Mouse (Mus musculus): ENCODE measurements at regions not wholly inside any gene's neighbourhood (a gene's known extent, or its start where the extent isn't known, plus 50 kb on each side); places are given as distances from the start of the nearest gene placed in this dataset.
A peak's percentile ranks its signal among the peaks of the same experiment; 100 is the strongest.

DNA sequence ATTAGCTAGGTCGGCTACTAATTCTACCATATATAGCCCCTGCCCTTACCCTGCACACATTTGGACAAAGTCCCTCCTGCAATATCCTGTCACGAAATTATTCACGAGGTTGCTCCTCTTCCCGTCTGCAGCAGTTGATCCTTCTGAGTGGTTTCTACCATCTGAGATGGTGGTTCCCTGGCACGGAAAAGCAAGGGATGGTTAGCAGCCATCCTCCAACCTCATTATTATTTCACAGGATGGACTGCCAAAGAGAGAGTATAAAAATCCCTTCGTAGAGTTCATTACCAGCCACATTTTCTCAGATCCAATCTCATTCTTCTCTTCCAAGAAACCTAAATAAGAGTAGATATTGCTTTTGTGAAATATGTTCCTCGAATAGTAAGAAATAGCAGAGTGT, 272.2 kb downstream of the Spry2 start:
- TF ChIP-seq POLR2A (IDR thresholded peaks at IDR 0.05; ENCODE audit: borderline replicate concordance, extremely low read depth, insufficient read depth, insufficient read length, poor library complexity, severe bottlenecking) (no peak), CTCF (IDR thresholded peaks at IDR 0.05; ENCODE audit: borderline replicate concordance, extremely low read depth, insufficient read depth, insufficient read length) (no peak)
- peak; percentile 24 for DNase-seq (ENCODE audit: low read depth)

DNA sequence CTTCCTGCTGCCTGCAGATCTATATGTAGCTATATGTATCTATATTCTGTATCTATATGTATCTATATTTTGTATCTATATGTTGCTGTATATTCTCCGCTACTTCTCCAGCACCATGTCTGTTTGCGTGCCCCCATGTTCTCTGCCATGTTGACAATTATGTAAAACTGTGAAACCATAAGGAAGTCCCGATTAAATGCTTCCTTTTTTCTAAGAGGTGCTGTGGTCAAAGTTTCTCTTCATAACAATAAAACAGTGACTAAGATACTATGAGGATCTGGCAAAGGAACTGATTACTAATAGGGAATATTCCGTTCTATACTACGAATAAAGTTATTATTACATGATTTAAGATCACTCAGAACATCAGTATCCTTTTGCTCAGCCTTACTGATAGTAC, 274.5 kb downstream of the Spry2 start:
- DNase-seq (ENCODE audit: low read depth), result no peak
- no peak for TF ChIP-seq CTCF (IDR thresholded peaks at IDR 0.05; ENCODE audit: borderline replicate concordance, extremely low read depth, insufficient read depth, insufficient read length)
- TF ChIP-seq POLR2A (IDR thresholded peaks at IDR 0.05; ENCODE audit: borderline replicate concordance, extremely low read depth, insufficient read depth, insufficient read length, poor library complexity, severe bottlenecking), result no peak

DNA sequence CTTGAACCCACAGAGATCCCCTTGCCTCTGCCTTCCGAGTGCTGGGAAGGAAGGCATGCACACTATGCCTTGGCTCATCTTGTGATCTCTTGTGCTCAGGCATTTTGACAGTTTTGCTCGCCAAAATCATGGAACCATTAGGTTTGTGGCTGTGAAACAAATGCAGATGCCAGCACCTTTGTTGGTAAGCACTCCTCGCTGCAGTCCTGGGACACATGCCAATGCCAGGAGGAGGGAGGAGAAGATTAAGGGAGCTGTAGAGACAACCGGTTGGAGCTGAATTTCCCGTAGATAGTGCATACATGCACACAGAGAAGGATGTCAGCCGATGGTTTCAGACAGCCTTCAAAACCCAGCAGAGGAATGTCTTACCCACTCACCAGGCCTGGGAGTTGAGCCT, 275.5 kb downstream of the Spry2 start:
- TF ChIP-seq POLR2A (IDR thresholded peaks at IDR 0.05; ENCODE audit: borderline replicate concordance, extremely low read depth, insufficient read depth, insufficient read length, poor library complexity, severe bottlenecking) (no peak), CTCF (IDR thresholded peaks at IDR 0.05; ENCODE audit: borderline replicate concordance, extremely low read depth, insufficient read depth, insufficient read length) (no peak)
- peak; percentile 87 for DNase-seq (ENCODE audit: low read depth)

DNA sequence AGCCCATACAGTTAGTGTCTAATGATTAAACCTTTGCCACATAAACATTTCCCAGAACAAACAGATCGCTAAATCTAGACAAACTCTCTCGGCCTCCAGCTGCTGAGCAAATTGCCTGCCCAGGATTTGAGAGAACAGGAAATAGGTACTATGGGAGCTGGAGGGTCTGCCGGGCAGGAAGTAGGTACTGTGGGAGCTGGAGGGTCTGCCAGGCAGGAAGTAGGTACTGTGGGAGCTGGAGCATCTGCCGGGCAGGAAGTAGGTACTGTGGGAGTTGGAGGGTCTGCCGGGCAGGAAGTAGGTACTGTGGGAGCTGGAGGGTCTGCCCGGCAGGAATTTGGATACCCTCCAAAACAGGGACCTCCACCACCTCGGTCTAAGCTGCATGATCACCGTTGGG, 277.2 kb downstream of the Spry2 start:
- DNase-seq (ENCODE audit: low read depth), result no peak
- TF ChIP-seq CTCF (IDR thresholded peaks at IDR 0.05; ENCODE audit: borderline replicate concordance, extremely low read depth, insufficient read depth, insufficient read length), result no peak
- no peak for TF ChIP-seq POLR2A (IDR thresholded peaks at IDR 0.05; ENCODE audit: borderline replicate concordance, extremely low read depth, insufficient read depth, insufficient read length, poor library complexity, severe bottlenecking)

DNA sequence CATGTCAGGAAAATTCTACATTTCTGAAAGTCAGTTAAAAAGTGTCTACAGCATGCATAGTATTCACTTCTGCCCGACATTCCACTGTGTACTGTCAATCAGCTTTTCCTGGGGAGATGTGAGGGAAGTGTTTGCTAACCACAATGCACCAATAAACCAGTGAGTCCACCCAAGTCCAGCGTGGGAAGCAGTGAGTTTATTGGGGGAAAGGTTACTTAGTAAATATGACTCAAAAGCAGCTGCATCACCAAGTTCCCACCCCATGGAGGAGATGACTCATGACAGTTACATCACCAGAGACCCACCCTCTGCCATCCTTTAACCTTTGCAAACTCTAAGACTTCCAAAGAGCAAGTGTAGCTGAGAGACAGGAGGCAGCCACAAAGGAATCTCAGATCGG, 280.9 kb downstream of the Spry2 start:
- no peak for DNase-seq (ENCODE audit: low read depth)
- TF ChIP-seq POLR2A (IDR thresholded peaks at IDR 0.05; ENCODE audit: borderline replicate concordance, extremely low read depth, insufficient read depth, insufficient read length, poor library complexity, severe bottlenecking), result no peak

DNA sequence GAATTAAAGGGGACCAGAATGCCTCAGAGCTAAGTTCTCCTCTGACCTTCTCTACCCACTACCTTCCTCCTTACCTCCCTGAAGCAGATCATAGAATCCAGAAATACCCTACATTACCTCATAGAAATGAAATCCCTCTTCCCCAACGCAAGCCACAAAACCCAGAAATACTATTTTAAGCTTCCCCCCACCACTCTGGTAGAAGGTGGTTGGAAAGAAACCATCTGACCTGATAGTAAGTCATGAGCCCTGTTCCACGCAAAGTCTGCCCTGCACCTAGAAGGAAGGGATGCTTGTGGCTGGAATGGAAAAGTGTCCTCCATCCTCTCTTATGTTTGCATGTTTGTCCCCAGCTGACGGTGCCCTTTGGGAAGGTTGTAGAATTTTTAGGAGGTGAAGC, 283.8 kb downstream of the Spry2 start:
- TF ChIP-seq CTCF (IDR thresholded peaks at IDR 0.05; ENCODE audit: borderline replicate concordance, extremely low read depth, insufficient read depth, insufficient read length) (no peak), POLR2A (IDR thresholded peaks at IDR 0.05; ENCODE audit: borderline replicate concordance, extremely low read depth, insufficient read depth, insufficient read length, poor library complexity, severe bottlenecking) (no peak)
- no peak for DNase-seq (ENCODE audit: low read depth)

DNA sequence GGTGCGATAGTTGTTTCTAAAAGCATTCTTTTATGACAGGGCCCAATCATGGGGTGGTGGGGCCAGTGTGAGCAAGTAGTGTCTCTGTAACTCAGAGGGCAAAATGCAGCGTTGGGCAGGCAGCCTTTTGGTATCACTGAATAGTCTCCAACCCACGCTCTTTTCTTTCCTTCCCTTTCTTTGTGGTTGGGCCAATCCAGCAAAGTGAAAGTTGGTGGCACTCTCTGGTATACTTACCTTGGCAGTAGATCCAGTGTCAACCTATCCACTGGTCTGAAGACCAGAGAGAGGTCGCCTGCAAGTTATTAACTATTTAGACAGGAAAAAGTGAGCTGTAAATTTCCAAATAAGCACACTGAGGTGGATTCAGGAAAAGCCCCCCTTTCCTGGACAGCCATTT, 287.8 kb downstream of the Spry2 start:
- DNase-seq (ENCODE audit: low read depth), result no peak
- no peak for TF ChIP-seq POLR2A (IDR thresholded peaks at IDR 0.05; ENCODE audit: borderline replicate concordance, extremely low read depth, insufficient read depth, insufficient read length, poor library complexity, severe bottlenecking)
- no peak for TF ChIP-seq CTCF (IDR thresholded peaks at IDR 0.05; ENCODE audit: borderline replicate concordance, extremely low read depth, insufficient read depth, insufficient read length)

DNA sequence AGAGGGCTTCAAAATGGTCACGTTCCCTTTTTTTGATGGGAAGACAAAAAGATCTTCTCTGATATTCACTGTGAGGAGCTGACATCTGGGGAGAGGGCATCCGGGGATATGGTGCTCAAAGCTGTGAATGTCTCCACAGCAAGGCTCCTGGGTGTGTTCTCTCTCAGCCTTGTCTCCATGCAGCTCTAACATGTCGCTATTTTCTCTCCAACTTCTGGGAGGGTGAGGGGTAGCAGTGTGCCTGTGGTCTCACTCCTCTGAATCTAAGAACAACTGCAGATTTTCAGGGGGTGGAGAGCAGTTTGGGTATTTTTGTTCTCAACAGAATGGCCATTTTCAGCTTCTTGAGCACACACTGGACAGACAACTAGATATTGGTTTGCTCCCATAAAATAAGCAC, 290.1 kb downstream of the Spry2 start:
- DNase-seq (ENCODE audit: low read depth), result no peak
- TF ChIP-seq POLR2A (IDR thresholded peaks at IDR 0.05; ENCODE audit: borderline replicate concordance, extremely low read depth, insufficient read depth, insufficient read length, poor library complexity, severe bottlenecking), result no peak
- no peak for TF ChIP-seq CTCF (IDR thresholded peaks at IDR 0.05; ENCODE audit: borderline replicate concordance, extremely low read depth, insufficient read depth, insufficient read length)

DNA sequence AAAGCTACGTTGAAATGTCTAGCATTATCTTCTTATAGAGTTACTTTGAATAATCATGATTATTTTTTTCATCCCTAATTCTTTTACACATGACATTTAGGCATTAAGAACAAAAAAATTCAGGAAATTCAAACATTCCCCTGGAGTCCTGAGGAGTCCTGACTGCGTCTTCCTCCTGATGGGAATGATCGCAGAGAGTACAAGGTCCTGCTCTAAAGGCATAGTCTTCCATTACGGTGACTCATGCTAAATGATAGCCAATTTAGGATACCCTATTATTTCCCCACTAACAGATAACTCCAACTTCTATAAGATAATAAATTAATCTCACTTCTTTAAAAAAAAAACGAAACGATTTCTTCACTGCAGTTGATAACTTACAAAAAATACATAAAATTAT, 292.2 kb downstream of the Spry2 start:
- DNase-seq (ENCODE audit: low read depth), result no peak

DNA sequence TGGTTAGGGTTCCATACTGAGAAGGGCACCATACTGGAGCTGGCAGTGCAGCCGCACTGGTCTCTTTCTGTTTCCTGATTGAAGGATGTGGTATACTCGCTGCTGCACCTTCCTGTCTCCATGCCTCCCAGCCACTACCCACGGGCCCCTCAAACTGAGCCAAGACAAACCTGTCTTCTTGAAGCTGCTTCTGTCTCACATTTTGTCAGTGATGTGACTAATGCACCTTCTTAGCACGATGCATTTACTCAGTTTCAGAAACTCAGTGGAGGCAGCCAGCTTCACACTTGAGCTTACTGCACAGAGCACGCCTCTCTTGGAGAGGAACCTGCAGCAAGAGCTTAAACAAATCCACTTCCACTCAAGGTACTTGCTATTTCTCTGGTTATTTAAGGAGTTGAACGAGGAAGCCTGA, 293.6 kb downstream of the Spry2 start:
- no peak for DNase-seq (ENCODE audit: low read depth)
- TF ChIP-seq CTCF (IDR thresholded peaks at IDR 0.05; ENCODE audit: borderline replicate concordance, extremely low read depth, insufficient read depth, insufficient read length) (no peak), POLR2A (IDR thresholded peaks at IDR 0.05; ENCODE audit: borderline replicate concordance, extremely low read depth, insufficient read depth, insufficient read length, poor library complexity, severe bottlenecking) (no peak)

More for the DNA sequence above, 292.2 kb downstream of the Spry2 start:
- no peak for TF ChIP-seq POLR2A (IDR thresholded peaks at IDR 0.05; ENCODE audit: borderline replicate concordance, extremely low read depth, insufficient read depth, insufficient read length, poor library complexity, severe bottlenecking)
- TF ChIP-seq CTCF (IDR thresholded peaks at IDR 0.05; ENCODE audit: borderline replicate concordance, extremely low read depth, insufficient read depth, insufficient read length), result no peak

DNA sequence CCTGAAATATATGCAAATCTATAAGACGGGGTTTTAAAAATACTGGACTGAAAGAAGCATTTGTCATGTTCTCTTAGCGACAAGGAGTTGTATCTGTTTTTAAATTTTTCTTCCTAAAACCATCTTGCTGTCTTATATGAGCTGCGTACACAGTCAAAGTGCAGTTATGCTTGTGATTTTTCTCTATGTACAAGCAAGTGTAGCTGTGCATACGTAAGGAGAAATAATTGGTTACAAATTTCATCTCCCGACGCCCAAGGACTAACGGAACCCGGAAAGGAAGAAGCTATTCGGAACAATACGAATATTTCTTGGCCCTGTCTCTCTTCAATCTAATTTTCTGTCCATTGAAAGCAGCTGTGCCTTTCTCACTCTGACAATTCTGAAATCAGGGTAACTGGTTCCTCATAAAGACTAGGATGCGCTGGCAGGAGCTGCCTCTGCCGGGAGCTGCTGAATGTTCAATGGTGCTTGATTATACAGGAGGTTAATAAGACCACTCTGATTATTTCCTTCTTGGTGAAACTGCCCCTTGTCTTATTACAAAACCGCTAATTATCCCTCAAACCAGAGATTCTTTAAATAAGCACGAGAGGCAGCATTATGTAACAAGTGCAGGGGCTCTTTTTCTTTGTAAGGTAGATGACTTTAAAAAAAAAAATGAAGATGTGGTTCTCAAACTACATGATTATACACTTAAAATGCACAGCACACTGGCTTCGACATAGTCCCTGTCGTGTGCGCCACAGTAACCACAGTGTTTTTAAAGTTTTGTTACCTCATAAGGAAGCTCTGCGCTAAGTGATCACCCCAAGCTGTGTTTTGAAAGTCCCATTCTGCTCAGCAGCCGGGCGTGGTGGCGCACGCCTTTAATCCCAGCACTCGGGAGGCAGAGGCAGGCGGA, 296.8 kb downstream of the Spry2 start:
- peak; percentile 79 for DNase-seq (ENCODE audit: low read depth)
- TF ChIP-seq POLR2A (IDR thresholded peaks at IDR 0.05; ENCODE audit: borderline replicate concordance, extremely low read depth, insufficient read depth, insufficient read length, poor library complexity, severe bottlenecking) (no peak), CTCF (IDR thresholded peaks at IDR 0.05; ENCODE audit: borderline replicate concordance, extremely low read depth, insufficient read depth, insufficient read length) (no peak)

DNA sequence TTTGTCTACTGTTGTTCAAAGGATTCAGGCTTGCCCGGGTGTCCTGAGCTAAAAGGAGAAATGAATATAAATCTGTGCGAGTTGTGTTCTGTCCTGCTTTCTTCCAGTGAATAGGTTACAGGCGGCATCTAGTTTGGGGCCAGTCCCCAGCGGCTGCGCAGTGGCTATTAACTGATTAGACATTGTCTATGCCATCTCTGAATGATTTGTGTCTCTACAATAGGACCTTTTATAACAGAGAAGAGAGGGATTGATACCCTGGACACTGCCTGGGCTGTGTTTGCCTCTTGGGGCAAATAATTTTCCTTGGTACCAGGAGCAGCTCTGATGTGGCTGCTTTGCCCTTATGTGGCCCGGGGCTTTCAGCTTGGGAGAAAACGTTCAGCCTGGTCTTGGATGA, 306.9 kb downstream of the Spry2 start:
- TF ChIP-seq POLR2A (IDR thresholded peaks at IDR 0.05; ENCODE audit: borderline replicate concordance, extremely low read depth, insufficient read depth, insufficient read length, poor library complexity, severe bottlenecking), result no peak
- TF ChIP-seq CTCF (IDR thresholded peaks at IDR 0.05; ENCODE audit: borderline replicate concordance, extremely low read depth, insufficient read depth, insufficient read length), result no peak
- DNase-seq (ENCODE audit: low read depth), result peak; percentile 17

Data from brain, embryonic 14.5 days (tissue).